Mouse (Mus musculus): ENCODE data around the gene Cep57l1. TPM values are rescaled to one million over a fixed set of nuclear protein-coding genes. Genes with fewer than 3 reads are reported as not detected.
A peak's percentile ranks its signal among the peaks of the same experiment; 100 is the strongest.

Cep57l1 gene
- total and polyA plus RNA-seq, 3 experiments, result 16.7 to 19.2 TPM; not detected in 1

DNA sequence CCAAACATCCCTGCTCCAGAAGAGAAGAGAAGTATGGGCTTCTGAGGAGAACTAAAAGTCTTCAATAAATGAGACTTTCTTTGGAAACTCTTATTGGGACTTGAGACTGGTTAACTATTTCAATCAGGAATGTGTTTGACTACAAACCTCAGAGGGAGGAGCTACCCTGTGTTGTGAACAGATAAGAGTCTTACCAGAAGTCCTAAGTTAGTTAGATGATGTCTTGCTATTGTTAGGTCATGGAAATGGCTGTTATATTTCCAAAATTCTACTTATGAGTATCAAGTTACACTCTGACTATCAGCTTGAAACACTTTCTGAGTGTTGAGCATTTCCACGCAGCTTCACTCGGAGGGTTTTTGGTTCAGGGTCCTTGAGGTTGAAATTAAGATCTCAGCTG, 39.0 kb upstream of the Cep57l1 start:
- TF ChIP-seq RCOR1 (IDR thresholded peaks at IDR 0.05; ENCODE audit: low read depth, low read length) (peak; percentile 36; the same call in 1 of the 2 replicates), GATA1 (IDR thresholded peaks at IDR 0.05; ENCODE audit: low read depth, low read length) (peak; percentile 62; the same call in 1 of the 2 replicates), EP300 (IDR thresholded peaks at IDR 0.05; ENCODE audit: low read depth in 1 of 2, low read length in 2 of 2) (peak; percentile 19 to 36; a peak in 2 of 4 replicates), MAX (IDR thresholded peaks at IDR 0.05; ENCODE audit: low read length) (no peak), CTCF (IDR thresholded peaks at IDR 0.05 in 2 of 3, conservative IDR thresholded peaks at IDR 0.05 in 1 of 3; ENCODE audit: control insufficient read depth in 1 of 3, insufficient read depth in 1 of 3, low read depth in 2 of 3, low read length in 3 of 3, poor library complexity in 1 of 3, severe bottlenecking in 1 of 3) (no peak), TAL1 (IDR thresholded peaks at IDR 0.05; ENCODE audit: low read length) (peak; percentile 56), MYC (IDR thresholded peaks at IDR 0.05; ENCODE audit: low read depth, low read length) (0 out of 2 replicates have a peak, but pooled peaks have one; percentile 19), SMC3 (IDR thresholded peaks at IDR 0.05; ENCODE audit: low read depth, low read length) (no peak)
- Histone ChIP-seq H3K27ac (ENCODE audit: control insufficient read depth, low read depth, low read length) (no peak overlapping the region), H3K36me3 (ENCODE audit: control insufficient read depth in 1 of 2, insufficient read depth in 2 of 2, low read length in 2 of 2) (peaks cover 0 to 8% of the 10 kb centered on the region in 2 experiments; a peak in 2 of 4 replicates), H3K27me3 (ENCODE audit: control insufficient read depth in 1 of 2, insufficient read depth in 2 of 2, low read length in 2 of 2) (no peaks in the 10 kb centered on the region), H3K79me2 (ENCODE audit: control insufficient read depth, insufficient read depth, low read length, poor library complexity) (no peaks in the 10 kb centered on the region), H3K9me3 (replicated peaks; ENCODE audit: insufficient read depth, low read length) (no peaks in the 10 kb centered on the region), H3K4me3 (ENCODE audit: control insufficient read depth in 1 of 2, insufficient read depth in 1 of 2, low read depth in 2 of 2, low read length in 2 of 2) (no peak overlapping the region), H3K4me1 (ENCODE audit: control insufficient read depth in 1 of 2, insufficient read depth in 2 of 2, low read length in 2 of 2) (peaks cover 3 to 6% of the 10 kb centered on the region in 2 experiments; a peak in 1 of 4 replicates), H3K9ac (ENCODE audit: control insufficient read depth, low read depth, low read length, poor library complexity, severe bottlenecking) (no peak overlapping the region)
- DNase-seq (ENCODE audit: low read depth, low spot score), result peak; percentile 67

DNA sequence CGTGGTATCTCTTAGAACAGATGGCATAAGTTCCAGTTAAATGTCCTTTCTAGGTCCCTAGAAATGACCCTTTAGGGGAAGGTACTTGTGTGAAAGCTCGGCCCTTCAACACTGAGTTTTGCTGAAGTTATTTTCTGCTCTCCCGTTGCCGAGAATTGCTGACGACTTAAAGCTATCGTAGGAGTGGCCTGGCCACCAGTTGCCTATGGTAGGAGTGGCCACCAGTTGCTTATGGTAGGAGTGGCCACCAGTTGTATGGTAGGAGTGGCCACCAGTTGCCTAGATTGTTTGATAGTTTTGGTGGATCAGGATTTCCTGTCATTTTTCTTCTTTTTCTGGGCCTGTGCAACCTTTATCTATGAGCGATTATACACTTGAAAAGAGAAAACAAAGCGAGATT, 38.1 kb upstream of the Cep57l1 start:
- Histone ChIP-seq H3K9me3 (replicated peaks; ENCODE audit: insufficient read depth, low read length) (no peaks in the 10 kb centered on the region), H3K27me3 (ENCODE audit: control insufficient read depth in 1 of 2, insufficient read depth in 2 of 2, low read length in 2 of 2) (no peaks in the 10 kb centered on the region), H3K9ac (ENCODE audit: control insufficient read depth, low read depth, low read length, poor library complexity, severe bottlenecking) (no peak overlapping the region), H3K79me2 (ENCODE audit: control insufficient read depth, insufficient read depth, low read length, poor library complexity) (no peaks in the 10 kb centered on the region), H3K36me3 (ENCODE audit: control insufficient read depth in 1 of 2, insufficient read depth in 2 of 2, low read length in 2 of 2) (peaks cover 0 to 8% of the 10 kb centered on the region in 2 experiments; a peak in 2 of 4 replicates), H3K4me1 (ENCODE audit: control insufficient read depth in 1 of 2, insufficient read depth in 2 of 2, low read length in 2 of 2) (peaks cover 3 to 6% of the 10 kb centered on the region in 2 experiments; a peak in 1 of 4 replicates), H3K4me3 (ENCODE audit: control insufficient read depth in 1 of 2, insufficient read depth in 1 of 2, low read depth in 2 of 2, low read length in 2 of 2) (no peak overlapping the region), H3K27ac (ENCODE audit: control insufficient read depth, low read depth, low read length) (no peak overlapping the region)
- no peak for DNase-seq (ENCODE audit: low read depth, low spot score)
- no peak for TF ChIP-seq TCF12 (IDR thresholded peaks at IDR 0.05; ENCODE audit: low read depth, low read length)
- TF ChIP-seq ETS1 (IDR thresholded peaks at IDR 0.05; ENCODE audit: low read depth, low read length), result no peak
- TF ChIP-seq ZNF384 (IDR thresholded peaks at IDR 0.05; ENCODE audit: low read depth, low read length), result no peak
- no peak for TF ChIP-seq SMC3 (IDR thresholded peaks at IDR 0.05; ENCODE audit: low read depth, low read length)
- TF ChIP-seq POLR2AphosphoS2 (IDR thresholded peaks at IDR 0.05; ENCODE audit: low read length), result no peak
- TF ChIP-seq POLR2AphosphoS5 (IDR thresholded peaks at IDR 0.05; ENCODE audit: borderline replicate concordance, low read depth, low read length), result no peak
- no peak for TF ChIP-seq RAD21 (IDR thresholded peaks at IDR 0.05; ENCODE audit: low read depth, low read length)
- no peak for TF ChIP-seq MAZ (IDR thresholded peaks at IDR 0.05; ENCODE audit: low read depth, low read length)
- TF ChIP-seq TBP (IDR thresholded peaks at IDR 0.05; ENCODE audit: low read depth, low read length), result no peak
- no peak for TF ChIP-seq USF2 (IDR thresholded peaks at IDR 0.05; ENCODE audit: borderline replicate concordance in 1 of 2, insufficient read depth in 1 of 2, low read depth in 1 of 2, low read length in 2 of 2)
- no peak for TF ChIP-seq USF1 (IDR thresholded peaks at IDR 0.05; ENCODE audit: low read depth, low read length)
- TF ChIP-seq POLR2A (IDR thresholded peaks at IDR 0.05; ENCODE audit: control insufficient read depth in 1 of 2, insufficient read depth in 1 of 2, low read depth in 1 of 2, low read length in 2 of 2, poor library complexity in 1 of 2), result no peak
- TF ChIP-seq MAFK (IDR thresholded peaks at IDR 0.05; ENCODE audit: borderline replicate concordance, low read depth, low read length), result no peak
- TF ChIP-seq HCFC1 (IDR thresholded peaks at IDR 0.05; ENCODE audit: low read depth, low read length), result no peak
- TF ChIP-seq SIN3A (IDR thresholded peaks at IDR 0.05; ENCODE audit: low read length), result no peak
- no peak for TF ChIP-seq UBTF (IDR thresholded peaks at IDR 0.05; ENCODE audit: borderline replicate concordance, insufficient read depth, low read depth, low read length)
- no peak for TF ChIP-seq ZKSCAN1 (IDR thresholded peaks at IDR 0.05; ENCODE audit: low read depth, low read length)
- no peak for TF ChIP-seq MEF2A (IDR thresholded peaks at IDR 0.05; ENCODE audit: extremely low read depth, insufficient replicate concordance, low read depth, low read length, poor library complexity, severe bottlenecking)
